Mouse (Mus musculus) liver, embryonic 14.5 days (tissue): ENCODE results near the gene Rftn1. TPM values are rescaled to one million over a fixed set of nuclear protein-coding genes. Genes with fewer than 3 reads are reported as not detected.
A peak's percentile ranks its signal among the peaks of the same experiment; 100 is the strongest.

ENCODE experiments used
- ATAC-seq: fragments of 200-750 bp; cut with Nextera tagmentation; 2 replicates; pipeline ENCODE4 v1.8.0; 2017; ENCODE audit warnings: moderate number of reproducible peaks, mild to moderate bottlenecking, moderate library complexity; ENCODE audit not compliant: insufficient read depth
- DNase-seq, 3 experiments: peaks; one replicate each; pipeline ENCODE4 v3.0.0-alpha.2; 2012 to 2013; ENCODE audit warnings: low read depth in 3 of 3, low spot score in 3 of 3
- H3K27ac ChIP-seq: fragments of 300-500 bp; sonication (generic); 2 replicates; pipeline ENCODE4 v1.5.1; 2014; ENCODE audit warnings: moderate library complexity, mild to moderate bottlenecking, control low read depth, inconsistent platforms
- H3K27me3 ChIP-seq: fragments of 300-500 bp; sonication (generic); 2 replicates; pipeline ENCODE4 v1.6.1; 2014; ENCODE audit warnings: mild to moderate bottlenecking, low read length, moderate library complexity; ENCODE audit not compliant: control insufficient read depth, insufficient read depth
- H3K36me3 ChIP-seq: fragments of 300-500 bp; sonication (generic); replicated peaks from 2 replicates; pipeline ENCODE4 v1.6.1; 2014; ENCODE audit warnings: low read depth; ENCODE audit not compliant: control insufficient read depth, insufficient read depth
- H3K4me1 ChIP-seq, 2 experiments: fragments of 200-500 bp in 1 of 2; fragments of 300-500 bp in 1 of 2; sonication (generic) in 1 of 2; replicated peaks; 2 replicates each; pipeline ENCODE4 v1.6.1; 2012 to 2014; ENCODE audit warnings: antibody characterized with exemption in 1 of 2, inconsistent platforms in 1 of 2, low read length in 1 of 2; ENCODE audit not compliant: control insufficient read depth in 2 of 2, insufficient read depth in 2 of 2
- H3K4me2 ChIP-seq: fragments of 300-500 bp; sonication (generic); 2 replicates; pipeline ENCODE4 v1.6.1; 2014; ENCODE audit warnings: low read depth, mild to moderate bottlenecking, control low read depth, moderate library complexity
- H3K4me3 ChIP-seq, 2 experiments: fragments of 200-500 bp in 1 of 2; fragments of 300-500 bp in 1 of 2; sonication (generic) in 1 of 2; 2 replicates each; pipeline ENCODE4 v1.5.1; 2012 to 2014; ENCODE audit warnings: low read depth in 2 of 2, low read length in 2 of 2, mild to moderate bottlenecking in 2 of 2, control low read depth in 1 of 2, inconsistent platforms in 1 of 2, moderate library complexity in 1 of 2; ENCODE audit not compliant: insufficient read depth in 1 of 2
- H3K9ac ChIP-seq: fragments of 300-500 bp; sonication (generic); replicated peaks from 2 replicates; pipeline ENCODE4 v1.6.1; 2014; ENCODE audit warnings: mild to moderate bottlenecking, control low read depth, moderate library complexity
- H3K9me3 ChIP-seq: fragments of 300-500 bp; sonication (generic); 2 replicates; pipeline ENCODE4 v1.6.1; 2016; ENCODE audit warnings: low read length, mixed read lengths; ENCODE audit not compliant: control insufficient read depth
- CTCF ChIP-seq: IDR thresholded peaks from 2 replicates; pipeline ENCODE4 v1.5.1; 2016; ENCODE audit warnings: antibody characterized with exemption, low read depth, control low read depth
- EP300 ChIP-seq: IDR thresholded peaks from 2 replicates; pipeline ENCODE4 v1.6.1; 2016; ENCODE audit warnings: antibody characterized with exemption, low read depth
- WGBS: fragments of 180-500 bp; shearing (Covaris S2); extraction: QIAGEN DNeasy Blood & Tissue Kit; methylation state at CpG from one replicate; pipeline ENCODE4 v1.1.7; 2014; ENCODE audit not compliant: insufficient replicate concordance; 5-methylcytosine and 5-hydroxymethylcytosine counted together
- polyA plus RNA-seq, 2 experiments: library from polyadenylated mRNA; depleted of rRNA in 1 of 2; stranded (reverse) in 1 of 2; unstranded in 1 of 2; fragments of >200 nt; fragmentation: Nextera tagmentation in 1 of 2; extraction: Ambion mirVana in 1 of 2; gene quantifications; 2 replicates each; pipeline versions ENCODE4 v1.2.1 to v1.2.3; 2012 to 2014

Gene Rftn1
- polyA plus RNA-seq, 2 experiments, result 2.2 to 3.2 TPM

DNA sequence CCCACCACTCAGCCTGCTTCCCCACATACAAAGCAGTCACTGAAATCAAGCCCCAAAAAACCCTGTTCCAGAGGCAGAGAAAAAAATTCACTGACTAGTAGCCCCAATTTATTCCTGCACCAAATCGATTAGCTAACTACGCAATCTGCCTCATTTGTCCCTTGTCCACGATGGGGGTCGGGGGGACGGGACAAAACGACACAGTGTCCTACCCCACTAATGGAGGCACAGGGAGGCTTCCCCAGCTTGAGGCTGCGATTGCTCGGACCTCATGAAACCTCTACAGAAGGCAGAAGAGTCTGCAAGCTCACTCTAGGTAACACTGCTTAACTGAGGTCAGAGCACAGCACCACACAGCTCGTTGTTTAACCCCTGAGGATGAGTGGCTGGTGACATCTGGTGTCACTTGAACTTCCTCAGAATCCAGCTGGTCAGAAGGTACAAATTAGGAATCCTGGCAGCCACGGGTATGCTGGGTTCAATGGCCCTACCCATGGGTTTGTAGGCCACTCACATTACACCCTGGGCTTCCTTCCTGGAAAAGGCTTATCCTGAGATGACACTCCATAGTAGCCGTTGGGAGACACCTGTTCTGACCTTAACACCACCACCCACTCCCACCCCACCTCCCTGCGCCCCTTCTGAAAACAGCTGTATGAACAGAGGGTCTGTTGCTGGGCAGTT, 1.7 kb downstream of the Rftn1 start:
- TF ChIP-seq CTCF (no peak), EP300 (no peak)
- Histone ChIP-seq H3K4me3 (no peak overlapping the region), H3K9ac (no peak overlapping the region), H3K4me1 (no peaks in the 10 kb centered on the region), H3K27me3 (peaks cover 18% of the 10 kb centered on the region), H3K36me3 (no peaks in the 10 kb centered on the region), H3K4me2 (peak overlapping the region; percentile 74; the same call in 1 of the 2 replicates), H3K9me3 (no peaks in the 10 kb centered on the region), H3K27ac (no peak overlapping the region)
- peak; percentile 4; the same call in 1 of the 2 replicates for ATAC-seq
- 66% methylated on average over 12 of the region's 12 CpGs for WGBS
- no peak for DNase-seq

DNA sequence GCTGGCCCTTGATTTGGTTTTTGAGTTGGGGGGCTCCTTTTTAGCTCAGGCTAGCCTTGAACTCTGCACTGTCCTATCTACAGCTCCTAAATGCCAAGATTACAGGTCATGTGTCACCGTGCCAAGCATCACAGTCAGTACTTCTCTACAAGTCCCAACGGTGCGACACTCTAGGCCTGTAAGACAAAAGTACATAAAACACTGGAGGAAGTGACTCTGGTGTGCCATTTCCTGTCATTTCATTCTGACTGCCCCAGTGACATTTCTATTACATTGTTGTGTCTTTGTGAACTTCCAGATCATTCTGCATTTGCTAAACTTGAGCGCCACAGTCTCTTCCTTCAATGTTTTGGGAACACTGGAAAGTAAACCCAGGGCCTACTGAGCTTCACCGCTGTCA, 4.9 kb downstream of the Rftn1 start:
- H3K27ac ChIP-seq, result no peak overlapping the region
- TF ChIP-seq EP300, result no peak
- no peak for TF ChIP-seq CTCF
- WGBS, result 43% methylated on average over 5 of the region's 5 CpGs
- H3K4me2 ChIP-seq, result no peak overlapping the region
- H3K9me3 ChIP-seq, result no peaks in the 10 kb centered on the region
- ATAC-seq (no peak), DNase-seq (no peak)
- no peaks in the 10 kb centered on the region for H3K4me1 ChIP-seq
- no peaks in the 10 kb centered on the region for H3K36me3 ChIP-seq
- no peak overlapping the region for H3K4me3 ChIP-seq
- H3K9ac ChIP-seq, result no peak overlapping the region
- peaks cover 9% of the 10 kb centered on the region for H3K27me3 ChIP-seq

DNA sequence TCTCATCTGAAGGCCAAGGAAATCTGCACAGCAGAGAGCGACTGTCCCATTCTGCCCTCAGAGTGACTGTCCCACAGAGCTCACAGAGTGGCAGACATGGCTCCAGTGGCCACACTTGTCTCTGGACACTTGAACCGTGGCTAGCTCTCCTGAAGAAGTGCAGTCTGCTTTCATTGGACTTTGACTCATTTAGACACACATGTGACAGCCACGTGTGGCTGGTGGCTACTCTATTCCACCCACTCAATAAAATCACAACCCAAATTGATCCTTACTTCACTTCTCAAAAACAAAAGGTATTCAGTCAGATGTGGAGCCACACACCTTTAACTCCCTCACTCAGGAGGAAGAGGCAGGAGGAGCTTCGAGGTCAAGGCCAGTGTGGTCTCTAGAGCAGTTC, 5.4 kb downstream of the Rftn1 start:
- no peak for TF ChIP-seq EP300
- TF ChIP-seq CTCF, result no peak
- no peak for ATAC-seq
- no peak overlapping the region for H3K9ac ChIP-seq

DNA sequence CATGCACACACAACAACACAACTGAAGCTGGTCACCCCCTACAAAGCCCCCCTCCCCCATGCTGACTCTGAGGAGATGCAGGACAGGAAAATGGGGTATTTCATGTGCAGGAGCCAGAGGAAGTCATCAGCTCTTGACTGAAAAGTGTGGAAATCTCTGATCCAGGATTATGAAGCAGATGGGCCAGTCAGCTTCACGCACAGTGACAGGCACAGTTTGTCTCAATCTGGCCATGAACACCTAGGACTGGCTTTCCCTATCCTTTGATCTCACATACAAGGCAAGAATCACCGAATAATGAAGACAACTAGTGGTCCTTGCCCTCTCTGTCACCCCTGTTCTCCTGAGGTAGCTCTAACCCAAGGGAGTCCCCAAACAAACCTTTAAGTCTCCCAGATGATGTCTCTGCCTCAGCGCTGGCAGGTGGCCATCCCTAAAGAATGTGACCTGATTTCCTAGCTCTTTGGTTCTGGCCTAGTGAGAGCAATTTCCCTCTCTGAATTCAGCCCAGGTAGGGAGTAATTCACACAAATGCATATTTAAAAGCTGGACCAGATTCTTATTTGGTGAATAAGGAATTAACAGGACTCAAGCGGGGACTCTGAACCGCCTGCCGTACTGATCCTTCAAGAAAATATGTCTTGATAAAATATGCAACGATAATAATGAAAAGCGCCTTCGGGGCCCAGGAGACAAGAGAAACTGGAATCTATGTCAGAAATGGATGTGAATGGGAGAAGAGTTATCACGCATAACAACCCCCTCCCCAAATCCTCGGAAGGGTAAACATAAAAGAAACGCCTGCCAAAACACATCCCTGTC, 6.0 kb downstream of the Rftn1 start:
- H3K9ac ChIP-seq, result no peak overlapping the region
- no peaks in the 10 kb centered on the region; the same call in 1 of the 2 replicates for H3K27me3 ChIP-seq
- no peaks in the 10 kb centered on the region for H3K4me1 ChIP-seq
- H3K27ac ChIP-seq, result no peak overlapping the region
- DNase-seq (no peak), ATAC-seq (no peak)
- TF ChIP-seq EP300 (no peak), CTCF (no peak)
- H3K9me3 ChIP-seq, result no peaks in the 10 kb centered on the region
- 82% methylated on average over 12 of the region's 12 CpGs for WGBS
- H3K36me3 ChIP-seq, result no peaks in the 10 kb centered on the region
- no peak overlapping the region for H3K4me2 ChIP-seq
- H3K4me3 ChIP-seq, result no peak overlapping the region

More for the DNA sequence above, 5.4 kb downstream of the Rftn1 start:
- H3K9me3 ChIP-seq, result no peaks in the 10 kb centered on the region
- no peaks in the 10 kb centered on the region for H3K4me1 ChIP-seq
- H3K27ac ChIP-seq, result no peak overlapping the region
- no peaks in the 10 kb centered on the region for H3K36me3 ChIP-seq
- peaks cover 5% of the 10 kb centered on the region for H3K27me3 ChIP-seq
- DNase-seq, result no peak
- H3K4me3 ChIP-seq, result no peak overlapping the region
- no peak overlapping the region for H3K4me2 ChIP-seq
- WGBS, result 62% methylated on average over 4 of the region's 4 CpGs

DNA sequence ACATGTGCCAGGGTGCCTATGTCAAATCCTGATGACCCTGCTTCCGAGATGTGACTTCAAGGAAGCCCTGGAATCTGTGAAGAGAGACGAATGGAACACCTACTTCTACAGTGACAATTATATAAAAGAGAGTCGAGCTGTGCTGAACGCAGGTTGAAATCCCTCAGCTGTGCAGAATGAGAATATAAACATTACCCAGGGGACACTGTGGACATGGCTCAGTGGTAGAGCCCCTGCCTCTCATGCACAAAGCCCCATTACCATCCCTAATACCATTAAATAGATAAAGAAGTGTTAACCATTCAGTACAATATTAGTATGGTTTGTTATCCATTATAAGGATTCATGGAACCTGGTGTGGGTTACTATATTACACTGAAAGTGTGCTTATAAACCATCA, 7.2 kb downstream of the Rftn1 start:
- H3K36me3 ChIP-seq, result no peaks in the 10 kb centered on the region
- ATAC-seq, result no peak
- H3K4me2 ChIP-seq, result no peak overlapping the region
- no peaks in the 10 kb centered on the region for H3K27me3 ChIP-seq
- WGBS, result 68% methylated on average over 4 of the region's 4 CpGs
- no peak for TF ChIP-seq CTCF
- no peak for TF ChIP-seq EP300
- DNase-seq, result no peak
- no peak overlapping the region for H3K9ac ChIP-seq
- H3K27ac ChIP-seq, result no peak overlapping the region
- H3K9me3 ChIP-seq, result no peaks in the 10 kb centered on the region
- H3K4me3 ChIP-seq, result no peak overlapping the region
- no peaks in the 10 kb centered on the region for H3K4me1 ChIP-seq
